Mouse (Mus musculus) heart, adult 2 months (tissue): ENCODE measurements around the gene Ccdc65. TPM values are rescaled to one million over a fixed set of nuclear protein-coding genes. Genes with fewer than 3 reads are reported as not detected.

Experiments
- DNase-seq, 2 experiments: peaks; one replicate each; pipeline ENCODE4 v3.0.0; 2021
- H3K27ac ChIP-seq: fragments of 200-600 bp; 2 replicates; pipeline ENCODE4 v1.8.1; 2022
- H3K27me3 ChIP-seq: fragments of 200-500 bp; 2 replicates; pipeline ENCODE4 v1.6.1; 2012; ENCODE audit warnings: mild to moderate bottlenecking, low read length, inconsistent platforms, mixed read lengths; ENCODE audit not compliant: control insufficient read depth, insufficient read depth
- H3K36me3 ChIP-seq: fragments of 200-500 bp; 2 replicates; pipeline ENCODE4 v1.6.1; 2012; ENCODE audit warnings: low read length, inconsistent platforms; ENCODE audit not compliant: control insufficient read depth, insufficient read depth
- H3K4me1 ChIP-seq: fragments of 200-500 bp; 2 replicates; pipeline ENCODE4 v1.6.1; 2011; ENCODE audit warnings: low read length; ENCODE audit not compliant: control insufficient read depth, insufficient read depth
- H3K4me3 ChIP-seq: fragments of 200-600 bp; 2 replicates; pipeline ENCODE4 v1.8.1; 2022
- H3K79me2 ChIP-seq: fragments of 200-500 bp; replicated peaks from 2 replicates; pipeline ENCODE4 v1.6.1; 2012; ENCODE audit warnings: mild to moderate bottlenecking, inconsistent platforms, low read length, moderate library complexity, mixed read lengths; ENCODE audit not compliant: control insufficient read depth, insufficient read depth
- H3K9ac ChIP-seq: fragments of 200-500 bp; 2 replicates; pipeline ENCODE4 v1.6.1; 2012; ENCODE audit warnings: low read depth, mild to moderate bottlenecking, control low read depth, inconsistent platforms, low read length, mixed read lengths
- CTCF ChIP-seq: fragments of 200-600 bp; IDR thresholded peaks from 2 replicates; pipeline ENCODE4 v1.8.1; 2022; ENCODE audit warnings: antibody characterized with exemption, mild to moderate bottlenecking, moderate library complexity
- EP300 ChIP-seq: fragments of 200-500 bp; IDR thresholded peaks from 2 replicates; pipeline ENCODE4 v1.6.1; 2011; ENCODE audit warnings: low read depth, low read length, control low read depth; ENCODE audit not compliant: insufficient read depth
- POLR2A ChIP-seq: fragments of 200-500 bp; IDR thresholded peaks from 2 replicates; pipeline ENCODE4 v1.6.1; 2011; ENCODE audit warnings: mild to moderate bottlenecking, low read depth, low read length, control low read depth; ENCODE audit not compliant: insufficient read depth
- WGBS: fragments of 180-500 bp; shearing (Covaris S2); methylation state at CpG from one replicate; pipeline ENCODE4 v1.1.7; 2018; 5-methylcytosine and 5-hydroxymethylcytosine counted together
- intact Hi-C: fragments of 180-260 bp; cut with DNase I; formaldehyde crosslinking; loops from one replicate; pipeline ENCODE4 v1.15.1; 2025
- polyA plus RNA-seq: library from polyadenylated mRNA; depleted of rRNA; stranded (reverse); fragments of >200 nt; gene quantifications from 2 replicates; pipeline ENCODE4 v1.2.3, GENCODE M21; 2012
- total RNA-seq, 2 experiments: library from RNA; stranded (reverse); gene quantifications; 2 replicates each; pipeline ENCODE4 v1.2.3; 2021

The Ccdc65 gene
- total and polyA plus RNA-seq, 3 experiments, result 0.11 to 0.37 (median 0.16) TPM

GRCm38 (mm10) chr15:98685926-98686325 is 22.1 kb upstream of the Ccdc65 start:
- Histone ChIP-seq H3K4me1 (no peaks in the 10 kb centered on the region), H3K36me3 (no peaks in the 10 kb centered on the region), H3K27ac (no peak overlapping the region), H3K4me3 (no peak overlapping the region), H3K79me2 (no peaks in the 10 kb centered on the region), H3K9ac (no peak overlapping the region), H3K27me3 (no peaks in the 10 kb centered on the region)
- WGBS, result 67% methylated on average over 3 of the region's 3 CpGs
- intact Hi-C loops, result no loop called here
- TF ChIP-seq CTCF (no peak), POLR2A (no peak), EP300 (no peak)
- no peak for DNase-seq

- H3K79me2 ChIP-seq, result no peaks in the 10 kb centered on the region
- H3K27ac ChIP-seq, result no peak overlapping the region
- H3K4me3 ChIP-seq, result no peak overlapping the region
- no peaks in the 10 kb centered on the region for H3K27me3 ChIP-seq
- peaks cover 6% of the 10 kb centered on the region for H3K4me1 ChIP-seq
- no peak overlapping the region for H3K9ac ChIP-seq
- intact Hi-C loops, result no loop called here
- H3K36me3 ChIP-seq, result no peaks in the 10 kb centered on the region
- no peak for DNase-seq
- WGBS, result 79% methylated on average over 2 of the region's 2 CpGs
- no peak for TF ChIP-seq EP300
- TF ChIP-seq CTCF, result no peak
- no peak for TF ChIP-seq POLR2A
Measured at GRCm38 (mm10) chr15:98689682-98690081, 18.3 kb upstream of the Ccdc65 start.

DNA sequence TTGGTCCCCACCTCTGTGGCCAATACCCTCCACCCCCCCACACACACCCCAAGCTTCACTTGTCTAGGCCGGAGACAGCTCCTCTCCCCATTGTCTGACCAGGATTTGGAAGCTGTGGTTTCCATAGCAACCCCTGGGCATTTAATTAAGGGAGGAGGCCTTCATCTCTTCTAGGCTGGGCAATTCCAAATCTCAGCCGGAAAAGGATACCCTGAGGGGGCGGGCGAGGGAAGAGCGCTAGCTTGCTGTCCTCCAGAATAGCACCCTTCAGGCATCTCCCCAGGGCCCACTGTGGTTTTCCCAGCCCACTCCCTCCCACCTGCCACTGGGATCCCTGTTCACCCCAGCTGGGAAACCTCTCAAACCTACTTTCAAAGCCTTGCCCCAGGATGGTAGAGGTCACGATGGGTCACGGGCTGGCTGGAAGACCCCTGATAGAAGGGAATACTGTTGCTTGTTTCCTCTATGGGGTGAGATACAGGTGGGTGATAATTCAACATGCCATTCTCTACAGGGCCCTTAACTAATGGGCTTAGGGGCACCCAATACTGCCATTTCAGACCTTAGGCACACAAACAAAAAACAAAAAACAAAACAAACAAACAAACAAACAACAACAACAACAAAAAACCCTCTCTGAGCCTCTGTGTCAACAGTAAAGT is 16.4 kb upstream of the Ccdc65 start:
- Histone ChIP-seq H3K36me3 (no peaks in the 10 kb centered on the region), H3K27me3 (no peaks in the 10 kb centered on the region), H3K4me1 (peaks cover 11% of the 10 kb centered on the region), H3K27ac (peak overlapping the region; percentile 69), H3K9ac (no peak overlapping the region), H3K4me3 (no peak overlapping the region), H3K79me2 (no peaks in the 10 kb centered on the region)
- intact Hi-C loops, result no loop called here
- TF ChIP-seq CTCF (no peak), POLR2A (no peak), EP300 (no peak)
- 56% methylated on average over 7 of the region's 7 CpGs for WGBS
- DNase-seq, result no peak

DNA sequence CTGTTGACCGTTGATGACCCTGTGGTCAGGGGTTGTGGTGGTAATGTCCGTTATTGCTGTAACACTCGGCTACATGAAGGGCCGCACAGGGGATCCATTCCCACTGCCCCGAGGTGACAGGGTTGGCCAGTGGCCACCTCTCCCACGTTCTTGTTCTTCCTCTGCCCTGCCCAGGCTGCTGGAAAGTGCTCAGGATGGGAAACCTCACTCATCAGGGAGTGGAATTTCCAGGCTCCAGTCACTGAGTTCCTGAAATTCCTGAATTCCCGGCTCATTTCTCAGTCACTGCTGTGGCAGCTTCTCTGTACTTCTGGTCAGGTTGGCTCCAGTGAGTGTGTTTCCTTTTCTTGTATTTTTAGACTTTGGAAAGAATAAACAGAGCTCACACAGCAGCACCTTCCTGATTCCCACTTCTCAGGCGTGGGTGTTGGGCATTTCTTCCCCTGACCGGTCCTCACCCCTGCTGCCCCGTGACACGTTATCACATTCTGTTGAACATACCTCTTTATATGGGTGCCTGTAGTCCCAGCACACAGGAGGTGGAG is 15.8 kb upstream of the Ccdc65 start:
- H3K36me3 ChIP-seq, result no peaks in the 10 kb centered on the region
- TF ChIP-seq EP300 (peak; percentile 65; the same call in 1 of the 2 replicates), POLR2A (no peak)
- H3K9ac ChIP-seq, result no peak overlapping the region
- H3K27ac ChIP-seq, result peak overlapping the region; percentile 69
- H3K27me3 ChIP-seq, result no peaks in the 10 kb centered on the region
- WGBS, result 10% methylated on average over 11 of the region's 11 CpGs
- no peak overlapping the region for H3K4me3 ChIP-seq
- no peaks in the 10 kb centered on the region for H3K79me2 ChIP-seq
- H3K4me1 ChIP-seq, result peaks cover 11% of the 10 kb centered on the region
- peak; percentile 53 to 62 for DNase-seq
- intact Hi-C loops, result no loop called here

- Histone ChIP-seq H3K4me1 (peaks cover 11% of the 10 kb centered on the region), H3K36me3 (no peaks in the 10 kb centered on the region), H3K79me2 (no peaks in the 10 kb centered on the region), H3K4me3 (no peak overlapping the region), H3K27ac (no peak overlapping the region; the same call in 1 of the 2 replicates), H3K27me3 (no peaks in the 10 kb centered on the region), H3K9ac (no peak overlapping the region)
- peak; percentile 44 to 45 for DNase-seq
- 34% methylated on average over 9 of the region's 9 CpGs for WGBS
- intact Hi-C loops, result no loop called here
- no peak for TF ChIP-seq EP300
- no peak for TF ChIP-seq CTCF
- TF ChIP-seq POLR2A, result no peak
Measured at GRCm38 (mm10) chr15:98695726-98696125, 12.3 kb upstream of the Ccdc65 start.

GRCm38 (mm10) chr15:98696216-98696615 is 11.8 kb upstream of the Ccdc65 start:
- no peak overlapping the region for H3K4me3 ChIP-seq
- no peaks in the 10 kb centered on the region for H3K27me3 ChIP-seq
- H3K36me3 ChIP-seq, result no peaks in the 10 kb centered on the region
- no peak overlapping the region; the same call in 1 of the 2 replicates for H3K27ac ChIP-seq
- no peak overlapping the region for H3K9ac ChIP-seq
- no peak for TF ChIP-seq CTCF
- no peak for TF ChIP-seq POLR2A
- TF ChIP-seq EP300, result no peak
- peaks cover 11% of the 10 kb centered on the region for H3K4me1 ChIP-seq
- 45% methylated on average over 8 of the region's 8 CpGs for WGBS
- no peak for DNase-seq
- H3K79me2 ChIP-seq, result no peaks in the 10 kb centered on the region
- intact Hi-C loops, result no loop called here
